22 mouse cellular contexts compared by ENCODE assay signal in the genomic region with DNA sequence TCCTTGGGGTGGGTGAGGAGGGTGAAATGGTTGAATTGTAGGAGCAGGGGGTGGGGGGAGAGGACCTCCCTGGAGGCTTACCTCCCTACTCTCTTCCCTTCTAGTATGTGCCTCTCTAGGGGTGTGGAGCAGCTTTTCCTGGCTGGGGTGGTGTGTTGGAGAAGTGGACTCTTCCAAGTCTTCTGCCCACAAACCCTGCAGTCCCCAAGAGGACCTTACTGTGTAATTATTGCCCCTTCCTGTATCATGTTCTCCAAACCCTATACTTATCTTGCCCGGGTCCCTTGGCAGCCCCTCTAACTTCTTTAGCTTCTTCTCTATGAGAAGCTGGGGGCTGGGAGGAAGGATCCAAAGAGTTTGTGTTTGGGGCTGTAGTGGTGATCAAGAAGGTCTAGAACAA. TPM values are rescaled to one million over a fixed set of nuclear protein-coding genes. Genes with fewer than 3 reads are reported as not detected.
A peak's percentile ranks its signal among the peaks of the same experiment; 100 is the strongest.
DNase-seq lines count a peak whose midpoint lies in the region; ATAC-seq and TF ChIP-seq lines count a peak whose summit lies in the region.
"Had no signal": no experiment of that assay in that cellular context is flagged by ENCODE, and none has a peak within 500 bp of the region (broad histone marks: within the 10 kb centered on the region; RNA-seq: fewer than 3 reads in every experiment).

No protein-coding gene starts in this region.

- TF ChIP-seq CTCF in E14TG2a.4 (conservative IDR thresholded peaks at IDR 0.05; ENCODE audit: low read length) = no peak

- no peak overlapping the region for H3K9ac ChIP-seq in hindbrain, embryonic 15.5 days
- H3K9ac ChIP-seq in hindbrain, embryonic 12.5 days = no peak overlapping the region
- no peak overlapping the region; the same call in 1 of the 2 replicates for H3K9ac ChIP-seq in limb, embryonic 12.5 days (replicated peaks)
- H3K9ac ChIP-seq: liver, postnatal 0 days; neural tube, embryonic 12.5 days had no signal

- no peak for DNase-seq in embryonic facial prominence, embryonic 10.5 days (ENCODE audit: low spot score)
- DNase-seq in thymus, postnatal 25 days = no peak
- no peak for DNase-seq in thymus, adult 18-20 months
- DNase-seq: adrenal gland, adult 2 months; cerebellum, adult 2 months; cerebellum, postnatal 36 days; gastrocnemius, postnatal 10 days; heart, adult 11 months; heart, postnatal 36 days; liver, postnatal 0 days; lung, postnatal 10 days; right cerebral cortex, postnatal 14 days; spleen, adult 18-20 months; thymus, adult 2 months had no signal

- 0 out of 2 replicates have a peak overlapping the region, but pooled peaks have one; percentile 7 for H3K27ac ChIP-seq in hindbrain, embryonic 15.5 days (replicated peaks)
- no peak overlapping the region for H3K27ac ChIP-seq in hindbrain, embryonic 12.5 days
- no peak overlapping the region for H3K27ac ChIP-seq in embryonic facial prominence, embryonic 10.5 days (replicated peaks)
- H3K27ac ChIP-seq in limb, embryonic 12.5 days = no peak overlapping the region
- H3K27ac ChIP-seq: heart, embryonic 13.5 days; neural tube, embryonic 12.5 days had no signal

- H3K4me2 ChIP-seq in hindbrain, embryonic 15.5 days = peak overlapping the region; percentile 45; the same call in 1 of the 2 replicates
- no peak overlapping the region for H3K4me2 ChIP-seq in hindbrain, embryonic 12.5 days (replicated peaks)
- peak overlapping the region; percentile 45; the same call in 1 of the 2 replicates for H3K4me2 ChIP-seq in limb, embryonic 12.5 days

- H3K9me3 ChIP-seq in hindbrain, embryonic 15.5 days = no peaks in the 10 kb centered on the region
- no peaks in the 10 kb centered on the region for H3K9me3 ChIP-seq in hindbrain, embryonic 12.5 days (replicated peaks)
- no peaks in the 10 kb centered on the region for H3K9me3 ChIP-seq in E14TG2a.4 (ENCODE audit: low read length)
- no peaks in the 10 kb centered on the region for H3K9me3 ChIP-seq in embryonic facial prominence, embryonic 10.5 days
- no peaks in the 10 kb centered on the region for H3K9me3 ChIP-seq in limb, embryonic 12.5 days
- H3K9me3 ChIP-seq: heart, embryonic 13.5 days; neural tube, embryonic 12.5 days had no signal

- H3K27me3 ChIP-seq in hindbrain, embryonic 15.5 days = peaks cover 13% of the 10 kb centered on the region
- H3K27me3 ChIP-seq in hindbrain, embryonic 12.5 days = peaks cover 24% of the 10 kb centered on the region
- peaks cover 53% of the 10 kb centered on the region for H3K27me3 ChIP-seq in E14TG2a.4 (ENCODE audit: insufficient read depth, low read length)
- H3K27me3 ChIP-seq in embryonic facial prominence, embryonic 10.5 days (replicated peaks; ENCODE audit: low read depth, poor library complexity, severe bottlenecking) = peaks cover 50% of the 10 kb centered on the region
- peaks cover 16% of the 10 kb centered on the region for H3K27me3 ChIP-seq in limb, embryonic 12.5 days

- H3K4me3 ChIP-seq in hindbrain, embryonic 15.5 days = 0 out of 2 replicates have a peak overlapping the region, but pooled peaks have one; percentile 18
- no peak overlapping the region for H3K4me3 ChIP-seq in hindbrain, embryonic 12.5 days
- H3K4me3 ChIP-seq in E14TG2a.4 (replicated peaks; ENCODE audit: low read length) = 0 out of 2 replicates have a peak overlapping the region, but pooled peaks have one; percentile 63
- H3K4me3 ChIP-seq in embryonic facial prominence, embryonic 10.5 days = 0 out of 2 replicates have a peak overlapping the region, but pooled peaks have one; percentile 31
- no peak overlapping the region for H3K4me3 ChIP-seq in limb, embryonic 12.5 days (replicated peaks)
- H3K4me3 ChIP-seq: erythroblast, embryonic 14.5 days; neural tube, embryonic 12.5 days had no signal

- no peaks in the 10 kb centered on the region for H3K36me3 ChIP-seq in hindbrain, embryonic 15.5 days
- no peaks in the 10 kb centered on the region for H3K36me3 ChIP-seq in hindbrain, embryonic 12.5 days
- no peaks in the 10 kb centered on the region for H3K36me3 ChIP-seq in E14TG2a.4 (ENCODE audit: insufficient read depth, low read length)
- H3K36me3 ChIP-seq in embryonic facial prominence, embryonic 10.5 days (replicated peaks) = no peaks in the 10 kb centered on the region
- H3K36me3 ChIP-seq in limb, embryonic 12.5 days = no peaks in the 10 kb centered on the region
- H3K36me3 ChIP-seq: heart, embryonic 13.5 days; neural tube, embryonic 12.5 days had no signal

- peaks cover 29% of the 10 kb centered on the region for H3K4me1 ChIP-seq in hindbrain, embryonic 15.5 days (replicated peaks)
- H3K4me1 ChIP-seq in hindbrain, embryonic 12.5 days = peaks cover 20% of the 10 kb centered on the region
- H3K4me1 ChIP-seq in E14TG2a.4 (replicated peaks; ENCODE audit: low read depth, low read length) = peaks cover 52% of the 10 kb centered on the region
- peaks cover 35% of the 10 kb centered on the region for H3K4me1 ChIP-seq in embryonic facial prominence, embryonic 10.5 days
- H3K4me1 ChIP-seq in limb, embryonic 12.5 days (replicated peaks) = peaks cover 30% of the 10 kb centered on the region

- no peak for ATAC-seq in hindbrain, embryonic 15.5 days (ENCODE audit: low FRiP score, low read depth)
- ATAC-seq in hindbrain, embryonic 12.5 days (ENCODE audit: low FRiP score) = no peak
- no peak for ATAC-seq in limb, embryonic 12.5 days (ENCODE audit: insufficient number of reproducible peaks, insufficient read depth, low FRiP score, low TSS enrichment, low read depth)
- ATAC-seq: intestine, embryonic 16.5 days; liver, postnatal 0 days had no signal

- 57% methylated on average over 1 of the region's 1 CpGs for WGBS in hindbrain, embryonic 15.5 days
- 75% methylated on average over 1 of the region's 1 CpGs for WGBS in hindbrain, embryonic 12.5 days
- 29% methylated on average over 1 of the region's 1 CpGs for WGBS in embryonic facial prominence, embryonic 10.5 days
- WGBS in limb, embryonic 12.5 days = 39% methylated on average over 1 of the region's 1 CpGs

RNA-seq across cellular contexts. Expression of a gene that starts 4.0 kb away (rescaled TPM):
- polyA plus RNA-seq in hindbrain, embryonic 15.5 days (2015; fragmentation: Nextera tagmentation; extraction: Ambion mirVana) = 262 and 274 TPM in 2 replicates
- 258 and 273 TPM in 2 replicates for polyA plus RNA-seq in hindbrain, embryonic 12.5 days (2016; fragmentation: Nextera tagmentation; extraction: Ambion mirVana)
- 274 and 319 TPM in 2 replicates for polyA plus RNA-seq in embryonic facial prominence, embryonic 10.5 days (2016; fragmentation: Nextera tagmentation; extraction: Ambion mirVana)
- polyA plus RNA-seq in limb, embryonic 12.5 days (2016; fragmentation: Nextera tagmentation; extraction: Ambion mirVana) = 522 and 547 TPM in 2 replicates

RNA-seq across cellular contexts. Expression of a gene that starts 5.3 kb away (rescaled TPM):
- polyA plus RNA-seq in hindbrain, embryonic 15.5 days (2015; fragmentation: Nextera tagmentation; extraction: Ambion mirVana) = 8.6 and 8.9 TPM in 2 replicates
- polyA plus RNA-seq in hindbrain, embryonic 12.5 days (2016; fragmentation: Nextera tagmentation; extraction: Ambion mirVana) = 10.7 and 11.5 TPM in 2 replicates
- polyA plus RNA-seq in embryonic facial prominence, embryonic 10.5 days (2016; fragmentation: Nextera tagmentation; extraction: Ambion mirVana) = 11.8 and 12.0 TPM in 2 replicates
- 15.2 and 20.7 TPM in 2 replicates for polyA plus RNA-seq in limb, embryonic 12.5 days (2016; fragmentation: Nextera tagmentation; extraction: Ambion mirVana)
- polyA plus RNA-seq: erythroblast, embryonic 14.5 days had no signal

RNA-seq across cellular contexts. Expression of a gene that starts 25.9 kb away (rescaled TPM):
- polyA plus RNA-seq in hindbrain, embryonic 15.5 days (2015; fragmentation: Nextera tagmentation; extraction: Ambion mirVana) = 20.9 and 22.1 TPM in 2 replicates
- 11.3 and 15.7 TPM in 2 replicates for polyA plus RNA-seq in hindbrain, embryonic 12.5 days (2016; fragmentation: Nextera tagmentation; extraction: Ambion mirVana)
- 11.2 and 11.9 TPM in 2 replicates for polyA plus RNA-seq in embryonic facial prominence, embryonic 10.5 days (2016; fragmentation: Nextera tagmentation; extraction: Ambion mirVana)
- polyA plus RNA-seq in limb, embryonic 12.5 days (2016; fragmentation: Nextera tagmentation; extraction: Ambion mirVana) = 9.3 and 11.4 TPM in 2 replicates

RNA-seq across cellular contexts. Expression of a gene that starts 27.0 kb away (rescaled TPM):
- 266 and 268 TPM in 2 replicates for polyA plus RNA-seq in hindbrain, embryonic 15.5 days (2015; fragmentation: Nextera tagmentation; extraction: Ambion mirVana)
- polyA plus RNA-seq in hindbrain, embryonic 12.5 days (2016; fragmentation: Nextera tagmentation; extraction: Ambion mirVana) = 210 and 235 TPM in 2 replicates
- 185 and 186 TPM in 2 replicates for polyA plus RNA-seq in embryonic facial prominence, embryonic 10.5 days (2016; fragmentation: Nextera tagmentation; extraction: Ambion mirVana)
- polyA plus RNA-seq in limb, embryonic 12.5 days (2016; fragmentation: Nextera tagmentation; extraction: Ambion mirVana) = 197 and 202 TPM in 2 replicates

RNA-seq across cellular contexts. Expression of a gene that starts 36.8 kb away (rescaled TPM):
- polyA plus RNA-seq in hindbrain, embryonic 15.5 days (2015; fragmentation: Nextera tagmentation; extraction: Ambion mirVana) = 8.9 TPM in 2 replicates
- 3.6 and 4.4 TPM in 2 replicates for polyA plus RNA-seq in hindbrain, embryonic 12.5 days (2016; fragmentation: Nextera tagmentation; extraction: Ambion mirVana)
- polyA plus RNA-seq in embryonic facial prominence, embryonic 10.5 days (2016; fragmentation: Nextera tagmentation; extraction: Ambion mirVana) = 1.8 and 2.7 TPM in 2 replicates
- 1.3 and 1.7 TPM in 2 replicates for polyA plus RNA-seq in limb, embryonic 12.5 days (2016; fragmentation: Nextera tagmentation; extraction: Ambion mirVana)
- polyA plus RNA-seq: erythroblast, embryonic 14.5 days had no signal

Comparison
In these comparisons a context has a peak if more than half of its experiments do, and no peak if none do; other contexts are left out.
1. H3K4me3 ChIP-seq: peak in hindbrain, embryonic 15.5 days (single experiment), E14TG2a.4 (single experiment) and embryonic facial prominence, embryonic 10.5 days (single experiment); none in hindbrain, embryonic 12.5 days (single experiment) and limb, embryonic 12.5 days (single experiment).